Comparison of ENCODE assay signal across 8 mouse cellular contexts in genomic region chr7:43671064-43671808, GRCm38 (mm10). TPM values are rescaled to one million over a fixed set of nuclear protein-coding genes. Genes with fewer than 3 reads are reported as not detected.
DNase-seq lines count a peak whose midpoint lies in the region; ATAC-seq and TF ChIP-seq lines count a peak whose summit lies in the region.

No protein-coding gene starts in this region.

- H3K9me3 ChIP-seq in heart, embryonic 11.5 days (replicated peaks; ENCODE audit: control insufficient read depth, low read length), result no peaks in the 10 kb centered on the region
- no peaks in the 10 kb centered on the region for H3K9me3 ChIP-seq in ES-Bruce4 (replicated peaks; ENCODE audit: control insufficient read depth, insufficient read depth, low read length, poor library complexity, severe bottlenecking)
- no peaks in the 10 kb centered on the region for H3K9me3 ChIP-seq in forebrain, embryonic 15.5 days
- no peaks in the 10 kb centered on the region for H3K9me3 ChIP-seq in liver, embryonic 16.5 days (replicated peaks; ENCODE audit: control insufficient read depth, low read length)

- peaks cover 9% of the 10 kb centered on the region for H3K36me3 ChIP-seq in heart, embryonic 11.5 days (ENCODE audit: control insufficient read depth, insufficient read depth, low read length)
- H3K36me3 ChIP-seq in ES-Bruce4 (ENCODE audit: control insufficient read depth, insufficient read depth, low read length, poor library complexity, severe bottlenecking), result no peaks in the 10 kb centered on the region
- H3K36me3 ChIP-seq in forebrain, embryonic 15.5 days, result peaks cover 18% of the 10 kb centered on the region
- H3K36me3 ChIP-seq in liver, embryonic 16.5 days (ENCODE audit: control insufficient read depth, insufficient read depth), result peaks cover 2% of the 10 kb centered on the region; the same call in 1 of the 2 replicates

- no peak for TF ChIP-seq EP300 in ES-Bruce4 (IDR thresholded peaks at IDR 0.05; ENCODE audit: insufficient read depth, low read depth, low read length)

- no peak for DNase-seq in heart, adult 18-20 months
- no peak for DNase-seq in frontal cortex, postnatal 25 days (ENCODE audit: low spot score in 2 of 2)
- no peak for DNase-seq in adrenal gland, postnatal 36 days
- no peak for DNase-seq in layer of hippocampus, adult 9-11 months

- H3K4me3 ChIP-seq in heart, embryonic 11.5 days (ENCODE audit: low read depth, low read length), result peak overlapping the region; percentile 59
- H3K4me3 ChIP-seq in ES-Bruce4 (ENCODE audit: low read depth, low read length), result peak overlapping the region; percentile 42
- peak overlapping the region; percentile 72 for H3K4me3 ChIP-seq in forebrain, embryonic 15.5 days
- peak overlapping the region; percentile 76 for H3K4me3 ChIP-seq in liver, embryonic 16.5 days (ENCODE audit: low read depth, low read length)

- peaks cover 6% of the 10 kb centered on the region for H3K4me1 ChIP-seq in heart, embryonic 11.5 days (ENCODE audit: control insufficient read depth, insufficient read depth, low read length)
- peaks cover 2% of the 10 kb centered on the region for H3K4me1 ChIP-seq in ES-Bruce4 (ENCODE audit: control insufficient read depth, insufficient read depth, low read length)
- peaks cover 17% of the 10 kb centered on the region for H3K4me1 ChIP-seq in forebrain, embryonic 15.5 days
- peaks cover 7% of the 10 kb centered on the region for H3K4me1 ChIP-seq in liver, embryonic 16.5 days (ENCODE audit: control insufficient read depth, low read depth, low read length)

- TF ChIP-seq POLR2A in ES-Bruce4 (IDR thresholded peaks at IDR 0.05; ENCODE audit: insufficient read depth, low read length), result no peak

- TF ChIP-seq CTCF in ES-Bruce4 (IDR thresholded peaks at IDR 0.05; ENCODE audit: low read depth, low read length), result no peak

- peak overlapping the region; percentile 85 for H3K4me2 ChIP-seq in heart, embryonic 11.5 days
- peak overlapping the region; percentile 82 for H3K4me2 ChIP-seq in forebrain, embryonic 15.5 days (replicated peaks)
- peak overlapping the region; percentile 70 for H3K4me2 ChIP-seq in liver, embryonic 16.5 days (ENCODE audit: low read depth, low read length)

- H3K27me3 ChIP-seq in heart, embryonic 11.5 days (ENCODE audit: control insufficient read depth, insufficient read depth, low read length), result no peaks in the 10 kb centered on the region
- H3K27me3 ChIP-seq in ES-Bruce4 (ENCODE audit: control insufficient read depth, insufficient read depth, low read length, poor library complexity, severe bottlenecking), result no peaks in the 10 kb centered on the region
- no peaks in the 10 kb centered on the region for H3K27me3 ChIP-seq in forebrain, embryonic 15.5 days
- no peaks in the 10 kb centered on the region for H3K27me3 ChIP-seq in liver, embryonic 16.5 days (ENCODE audit: control insufficient read depth, insufficient read depth, low read depth, low read length)

- H3K9ac ChIP-seq in heart, embryonic 11.5 days (ENCODE audit: low read depth, low read length), result peak overlapping the region; percentile 66
- peak overlapping the region; percentile 22; the same call in 1 of the 2 replicates for H3K9ac ChIP-seq in ES-Bruce4 (ENCODE audit: low read depth, poor library complexity, severe bottlenecking)
- peak overlapping the region; percentile 37; the same call in 1 of the 2 replicates for H3K9ac ChIP-seq in forebrain, embryonic 15.5 days (replicated peaks)
- H3K9ac ChIP-seq in liver, embryonic 16.5 days (ENCODE audit: low read depth, low read length), result peak overlapping the region; percentile 52

- H3K27ac ChIP-seq in heart, embryonic 11.5 days (ENCODE audit: low read depth, low read length), result no peak overlapping the region
- H3K27ac ChIP-seq in ES-Bruce4 (ENCODE audit: insufficient read depth, low read length), result no peak overlapping the region
- H3K27ac ChIP-seq in forebrain, embryonic 15.5 days (replicated peaks), result no peak overlapping the region
- 0 out of 2 replicates have a peak overlapping the region, but pooled peaks have one; percentile 5 for H3K27ac ChIP-seq in liver, embryonic 16.5 days (ENCODE audit: low read length)

- 66% methylated on average over 11 of the region's 11 CpGs for WGBS in heart, embryonic 11.5 days (ENCODE audit: insufficient replicate concordance)
- 67% methylated on average over 11 of the region's 11 CpGs for WGBS in forebrain, embryonic 15.5 days
- 57% methylated on average over 11 of the region's 11 CpGs for WGBS in liver, embryonic 16.5 days (ENCODE audit: insufficient replicate concordance)

- peak; percentile 8; the same call in 1 of the 2 replicates for ATAC-seq in heart, embryonic 11.5 days (replicated peaks; ENCODE audit: insufficient number of reproducible peaks, low FRiP score, low TSS enrichment)
- peak; percentile 62 for ATAC-seq in forebrain, embryonic 15.5 days (replicated peaks)
- peak; percentile 2; the same call in 1 of the 2 replicates for ATAC-seq in liver, embryonic 16.5 days (ENCODE audit: low read depth)

RNA-seq across cellular contexts. Expression of gene Ctu1, which starts 0.6 kb away (rescaled TPM):
- polyA plus RNA-seq in heart, embryonic 11.5 days (2014; fragmentation: Nextera tagmentation; extraction: Ambion mirVana), result 4.2 and 5.1 TPM in 2 replicates
- 1 to 10 TPM; 2.7 to 3.1 TPM for total RNA-seq in heart, adult 18-20 months (2021)
- polyA plus RNA-seq in ES-Bruce4 (2011; ENCODE audit: insufficient read depth, insufficient read length, low read depth, missing spikeins), result 6.2 and 7.6 TPM in 2 replicates
- polyA plus RNA-seq in forebrain, embryonic 15.5 days (2015; fragmentation: Nextera tagmentation; extraction: Ambion mirVana), result 29.3 and 31.1 TPM in 2 replicates
- 3.7 and 3.8 TPM in 2 replicates for polyA plus RNA-seq in liver, embryonic 16.5 days (2015; fragmentation: Nextera tagmentation; extraction: Ambion mirVana)
- 10 to 100 TPM; 11.2 to 14.6 TPM for total RNA-seq in adrenal gland, postnatal 36 days (2021)

RNA-seq across cellular contexts. Expression of gene Siglece, which starts 11.3 kb away (rescaled TPM):
- 0.23 and 0.37 TPM in 2 replicates for polyA plus RNA-seq in heart, embryonic 11.5 days (2014; fragmentation: Nextera tagmentation; extraction: Ambion mirVana)
- 1 to 10 TPM; 1.4 to 1.6 TPM for total RNA-seq in heart, adult 18-20 months (2021)
- polyA plus RNA-seq in ES-Bruce4 (2011; ENCODE audit: insufficient read depth, insufficient read length, low read depth, missing spikeins), result 0.64 TPM in 1 of 2 replicates, not detected in the other
- polyA plus RNA-seq in forebrain, embryonic 15.5 days (2015; fragmentation: Nextera tagmentation; extraction: Ambion mirVana), result 0.13 and 0.18 TPM in 2 replicates
- polyA plus RNA-seq in liver, embryonic 16.5 days (2015; fragmentation: Nextera tagmentation; extraction: Ambion mirVana), result 4.0 and 5.0 TPM in 2 replicates
- 1 to 10 TPM; 2.4 to 3.6 TPM for total RNA-seq in adrenal gland, postnatal 36 days (2021)

RNA-seq across cellular contexts. Expression of gene Klk14, which starts 19.0 kb away (rescaled TPM):
- polyA plus RNA-seq in heart, embryonic 11.5 days (2014; fragmentation: Nextera tagmentation; extraction: Ambion mirVana), result not detected in 2 replicates
- under 1 TPM; 0.23 to 0.47 TPM for total RNA-seq in heart, adult 18-20 months (2021)
- polyA plus RNA-seq in ES-Bruce4 (2011; ENCODE audit: insufficient read depth, insufficient read length, low read depth, missing spikeins), result not detected in 2 replicates
- not detected in 2 replicates for polyA plus RNA-seq in forebrain, embryonic 15.5 days (2015; fragmentation: Nextera tagmentation; extraction: Ambion mirVana)
- not detected in 2 replicates for polyA plus RNA-seq in liver, embryonic 16.5 days (2015; fragmentation: Nextera tagmentation; extraction: Ambion mirVana)
- total RNA-seq in adrenal gland, postnatal 36 days (2021), result not detected

RNA-seq across cellular contexts. Expression of gene Ceacam18, which starts 36.7 kb away (rescaled TPM):
- polyA plus RNA-seq in heart, embryonic 11.5 days (2014; fragmentation: Nextera tagmentation; extraction: Ambion mirVana), result not detected in 2 replicates
- not detected for total RNA-seq in heart, adult 18-20 months (2021)
- not detected in 2 replicates for polyA plus RNA-seq in ES-Bruce4 (2011; ENCODE audit: insufficient read depth, insufficient read length, low read depth, missing spikeins)
- polyA plus RNA-seq in forebrain, embryonic 15.5 days (2015; fragmentation: Nextera tagmentation; extraction: Ambion mirVana), result not detected in 2 replicates
- polyA plus RNA-seq in liver, embryonic 16.5 days (2015; fragmentation: Nextera tagmentation; extraction: Ambion mirVana), result 0.15 TPM in 1 of 2 replicates, not detected in the other
- not detected for total RNA-seq in adrenal gland, postnatal 36 days (2021)

RNA-seq across cellular contexts. Expression of gene Klk13, which starts 41.1 kb away (rescaled TPM):
- polyA plus RNA-seq in heart, embryonic 11.5 days (2014; fragmentation: Nextera tagmentation; extraction: Ambion mirVana), result 0.70 and 0.83 TPM in 2 replicates
- total RNA-seq in heart, adult 18-20 months (2021), result not detected
- polyA plus RNA-seq in ES-Bruce4 (2011; ENCODE audit: insufficient read depth, insufficient read length, low read depth, missing spikeins), result 1.8 TPM in 1 of 2 replicates, not detected in the other
- not detected in 2 replicates for polyA plus RNA-seq in forebrain, embryonic 15.5 days (2015; fragmentation: Nextera tagmentation; extraction: Ambion mirVana)
- polyA plus RNA-seq in liver, embryonic 16.5 days (2015; fragmentation: Nextera tagmentation; extraction: Ambion mirVana), result not detected in 2 replicates
- total RNA-seq in adrenal gland, postnatal 36 days (2021), result not detected

Comparison
In these comparisons a context has a peak if more than half of its experiments do, and no peak if none do; other contexts are left out.
1. ATAC-seq: peak in every context shown above with its lines; median percentile 62 in forebrain, embryonic 15.5 days; 8 in heart, embryonic 11.5 days; 2 in liver, embryonic 16.5 days.